33 mouse cellular contexts compared by ENCODE assay signal in the genomic region with DNA sequence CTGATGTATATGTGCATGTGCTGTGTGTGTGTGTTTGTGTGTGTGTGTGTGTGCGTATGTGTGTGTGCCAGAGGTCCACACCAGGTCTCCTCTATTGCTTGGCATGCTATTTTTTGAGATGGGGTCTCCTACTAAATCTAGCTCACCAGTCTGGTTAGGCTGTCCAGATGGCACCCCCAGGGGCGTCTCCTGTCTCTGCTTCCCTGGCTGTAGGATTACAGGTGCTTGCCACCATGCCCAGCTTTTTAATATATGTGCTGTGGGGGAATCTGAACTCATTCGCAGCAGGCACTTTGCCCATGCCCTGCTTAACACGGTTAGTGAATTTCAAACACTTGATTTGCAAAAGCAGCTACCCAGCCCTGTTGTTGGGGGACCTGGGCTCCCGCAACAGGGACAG. TPM values are rescaled to one million over a fixed set of nuclear protein-coding genes. Genes with fewer than 3 reads are reported as not detected.
"Had no signal": no experiment of that assay in that cellular context is flagged by ENCODE, and none has a peak within 500 bp of the region (broad histone marks: within the 10 kb centered on the region; RNA-seq: fewer than 3 reads in every experiment).

No protein-coding gene starts in this region.

- H3K27ac ChIP-seq: heart, embryonic 15.5 days; hindbrain, embryonic 10.5 days; hindbrain, embryonic 12.5 days; hindbrain, embryonic 13.5 days; hindbrain, embryonic 14.5 days; hindbrain, embryonic 15.5 days; hindbrain, postnatal 0 days; intestine, embryonic 15.5 days; kidney, embryonic 15.5 days; kidney, postnatal 0 days; layer of hippocampus, adult 2 months; left cerebral cortex, adult 2 months had no signal

- ATAC-seq: hindbrain, embryonic 16.5 days; hindbrain, postnatal 0 days; inflammation-experienced regulatory T-cells, adult 6 months; intestine, embryonic 15.5 days; intestine, embryonic 16.5 days; intestine, postnatal 0 days had no signal

- H3K27me3 ChIP-seq: heart, embryonic 12.5 days; hindbrain, embryonic 12.5 days; hindbrain, embryonic 13.5 days; hindbrain, embryonic 15.5 days; intestine, embryonic 15.5 days; kidney, embryonic 15.5 days had no signal

- H3K4me1 ChIP-seq: hindbrain, embryonic 12.5 days; hindbrain, embryonic 13.5 days; hindbrain, embryonic 15.5 days; intestine, embryonic 15.5 days had no signal

- H3K9me3 ChIP-seq: heart, embryonic 12.5 days; heart, embryonic 15.5 days; hindbrain, embryonic 10.5 days; hindbrain, embryonic 12.5 days; hindbrain, embryonic 13.5 days; hindbrain, embryonic 15.5 days; intestine, embryonic 15.5 days; kidney, embryonic 15.5 days had no signal

- H3K36me3 ChIP-seq: heart, embryonic 12.5 days; heart, embryonic 15.5 days; hindbrain, embryonic 10.5 days; hindbrain, embryonic 12.5 days; hindbrain, embryonic 13.5 days; hindbrain, embryonic 15.5 days; intestine, embryonic 15.5 days; kidney, embryonic 15.5 days had no signal

- DNase-seq: heart, postnatal 10 days; heart, postnatal 36 days; heart, postnatal 4 days; kidney, adult 11 months; kidney, adult 18-20 months; kidney, adult 2 months; kidney, adult 8-10 months; kidney, adult 9 months; kidney, postnatal 10 days; kidney, postnatal 14 days; kidney, postnatal 25 days; kidney, postnatal 36 days; kidney, postnatal 4 days; layer of hippocampus, adult 9-11 months; layer of hippocampus, postnatal 36 days had no signal

- H3K9ac ChIP-seq: heart, embryonic 12.5 days; heart, embryonic 15.5 days; hindbrain, embryonic 12.5 days; hindbrain, embryonic 13.5 days; hindbrain, embryonic 14.5 days; hindbrain, embryonic 15.5 days; intestine, embryonic 15.5 days; kidney, embryonic 15.5 days had no signal

- H3K4me2 ChIP-seq: heart, embryonic 12.5 days; heart, embryonic 15.5 days; hindbrain, embryonic 12.5 days; hindbrain, embryonic 13.5 days; hindbrain, embryonic 14.5 days; hindbrain, embryonic 15.5 days; intestine, embryonic 15.5 days; kidney, embryonic 15.5 days had no signal

- H3K4me3 ChIP-seq: heart, embryonic 12.5 days; heart, embryonic 15.5 days; hindbrain, embryonic 10.5 days; hindbrain, embryonic 12.5 days; hindbrain, embryonic 13.5 days; hindbrain, embryonic 15.5 days; intestine, embryonic 15.5 days; kidney, embryonic 15.5 days; layer of hippocampus, adult 2 months; left cerebral cortex, adult 2 months had no signal

RNA-seq across cellular contexts. Expression of a gene that starts 29.5 kb away (rescaled TPM):
- polyA plus RNA-seq: heart, embryonic 12.5 days; heart, embryonic 14.5 days; inflammation-experienced regulatory T-cells, adult 6 months; intestine, postnatal 0 days had no signal

RNA-seq across cellular contexts. Expression of a gene that starts 57.1 kb away (rescaled TPM):
- polyA plus RNA-seq: inflammation-experienced regulatory T-cells, adult 6 months had no signal
